Mouse (Mus musculus) adrenal gland, postnatal 25 days (tissue): ENCODE measurements around the gene Rbfox1. TPM values are rescaled to one million over a fixed set of nuclear protein-coding genes. Genes with fewer than 3 reads are reported as not detected.

Source experiments
- DNase-seq: peaks from one replicate; pipeline ENCODE4 v3.0.0; 2021; ENCODE audit warnings: mixed read lengths
- total RNA-seq: library from RNA; stranded (reverse); gene quantifications from 2 replicates; pipeline ENCODE4 v1.2.3, GENCODE M21; 2021

Gene Rbfox1
- total RNA-seq, 1 experiment from 2014 or later: 1.7 TPM

DNA sequence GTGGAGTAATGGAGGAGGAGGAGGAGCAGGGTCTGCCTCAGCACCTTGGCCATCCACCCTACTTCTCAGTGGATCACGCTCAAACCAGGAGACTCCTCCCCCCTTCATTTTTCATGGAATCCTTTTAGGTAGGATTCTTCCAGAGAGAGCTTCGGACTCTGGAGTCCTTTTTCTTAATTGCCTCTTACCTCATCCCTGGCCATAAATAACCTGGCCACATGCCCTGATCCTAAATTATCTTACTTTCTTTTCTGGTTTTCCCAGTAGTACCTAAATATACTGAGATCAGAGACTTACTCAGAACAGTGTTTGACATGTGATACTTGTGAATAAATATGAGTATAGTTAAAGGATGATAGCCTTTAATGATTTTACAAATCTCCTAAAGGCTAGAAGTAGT is 1042.5 kb downstream of the Rbfox1 start:
- no peak for DNase-seq

DNA sequence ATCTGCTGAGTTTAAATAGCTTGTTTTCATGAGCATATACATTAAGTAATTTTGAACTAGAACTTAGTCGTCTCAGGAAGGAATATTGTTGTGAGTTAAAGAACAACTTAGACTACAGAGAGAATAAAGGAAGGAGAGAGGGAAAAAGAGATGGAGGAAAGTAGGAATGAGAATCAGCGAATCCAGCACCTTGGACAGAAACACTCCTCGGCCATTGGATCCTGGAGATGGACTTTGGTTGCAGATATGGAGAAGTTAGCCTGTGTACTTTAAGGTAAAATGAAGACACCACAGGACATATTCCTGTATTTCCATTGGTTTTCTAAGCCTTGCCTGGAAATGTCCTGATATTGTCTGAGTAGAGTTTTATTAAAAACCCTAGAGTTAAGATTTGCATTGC is 1045.6 kb downstream of the Rbfox1 start:
- DNase-seq: no peak

DNA sequence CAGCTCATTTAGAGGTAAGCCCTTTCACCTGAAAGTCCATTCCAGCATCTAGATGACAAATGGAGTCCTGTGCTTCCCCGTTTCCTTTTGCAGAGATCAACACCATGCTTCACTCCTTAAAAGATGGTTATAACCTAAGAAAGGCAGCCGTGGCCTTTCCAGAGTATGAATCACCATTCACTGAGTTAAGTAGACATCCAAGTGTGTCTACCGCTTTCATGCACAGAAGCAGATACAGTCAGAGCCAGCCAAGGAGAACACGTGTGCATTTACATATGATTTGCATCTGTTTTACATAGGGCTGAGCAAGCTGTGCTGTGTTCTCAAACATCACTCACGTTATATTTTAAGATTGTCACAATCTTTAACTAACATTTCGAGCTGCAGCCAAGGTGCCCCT is 1061.0 kb downstream of the Rbfox1 start:
- no peak for DNase-seq

DNA sequence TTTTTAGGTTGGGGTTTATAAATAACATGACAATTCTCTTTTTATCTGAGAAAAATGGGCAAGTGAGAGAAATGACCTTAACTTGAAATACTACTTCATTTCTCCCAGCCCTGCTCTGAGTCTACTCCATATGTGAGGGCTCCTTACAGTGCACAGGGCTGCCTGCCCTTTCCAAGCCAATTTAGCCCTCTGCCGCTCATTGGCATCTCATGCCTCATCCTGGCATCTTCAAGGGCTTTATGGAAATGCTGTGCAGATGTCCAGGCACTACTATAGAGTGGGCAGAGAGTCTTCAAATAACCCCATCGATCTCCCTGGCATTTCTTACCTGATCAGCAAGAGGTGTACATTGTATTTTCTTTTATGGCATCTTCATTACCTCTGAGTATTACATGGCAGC is 1064.5 kb downstream of the Rbfox1 start:
- no peak for DNase-seq

DNA sequence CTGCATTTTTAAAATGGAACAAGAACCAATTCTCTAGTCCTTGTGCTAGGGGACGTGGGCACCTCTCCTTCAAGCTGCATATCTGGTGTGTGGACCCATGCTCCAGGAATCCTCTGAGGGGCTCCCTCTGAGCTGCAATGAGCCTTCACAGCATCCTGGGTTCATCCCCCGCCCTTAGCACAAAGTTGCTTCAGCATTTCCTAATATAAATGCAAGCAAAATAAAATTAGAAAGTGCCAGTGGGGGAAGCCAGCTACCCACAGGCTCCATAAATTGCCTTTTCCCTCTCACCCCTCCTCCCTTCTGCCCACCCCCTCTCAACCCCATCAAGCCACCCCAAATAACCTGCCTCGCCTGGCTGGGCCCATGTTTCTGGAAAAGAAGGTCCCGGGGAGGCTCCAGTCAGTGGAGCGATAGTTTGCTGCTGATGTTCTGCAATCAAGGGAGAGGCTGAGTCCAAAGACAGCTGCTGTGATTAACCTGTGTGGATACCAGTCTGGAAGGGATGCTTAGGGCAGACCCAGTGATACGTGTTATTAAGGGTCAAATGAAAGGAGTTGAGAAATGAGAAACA is 1070.0 kb downstream of the Rbfox1 start:
- no peak for DNase-seq

DNA sequence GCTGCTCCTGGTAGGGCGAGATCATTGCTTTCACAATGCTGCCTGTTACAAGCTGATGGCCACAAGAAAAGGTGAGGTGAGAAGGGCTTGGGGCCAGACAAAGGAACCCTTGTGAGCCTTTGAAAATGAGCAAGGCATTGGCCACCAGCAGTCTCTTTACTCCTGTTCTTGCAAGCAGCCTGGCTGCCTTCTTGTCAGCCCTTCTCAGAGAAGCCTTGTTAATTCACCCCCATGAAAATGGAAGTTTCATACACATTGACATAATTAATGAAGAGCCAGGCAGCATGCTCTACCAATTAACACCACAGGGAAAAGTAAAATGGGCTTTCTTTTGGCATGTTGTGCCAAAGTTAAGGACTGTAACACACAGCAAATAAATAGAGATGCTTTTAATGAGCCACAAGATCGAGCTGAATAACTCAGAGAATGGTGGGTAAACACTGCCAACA is 1076.8 kb downstream of the Rbfox1 start:
- DNase-seq: no peak

DNA sequence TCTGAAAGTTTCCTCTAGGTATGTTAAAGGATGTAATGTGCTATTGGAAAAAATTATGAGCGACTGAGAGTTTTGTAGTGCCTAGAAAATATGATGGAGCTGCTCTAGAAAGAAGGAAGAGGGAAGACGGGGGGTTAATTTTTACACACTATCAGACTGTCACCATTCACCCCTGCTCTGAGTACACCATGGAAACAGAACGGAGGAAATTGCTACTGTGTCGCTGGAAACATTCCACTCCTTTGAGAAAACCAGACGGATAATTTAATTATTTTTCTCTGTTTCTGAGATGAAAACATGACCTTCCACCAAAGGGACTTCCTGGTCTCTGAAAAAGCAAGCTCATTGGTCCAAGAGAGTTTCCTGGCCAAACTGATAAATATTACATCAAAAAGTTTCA is 1077.4 kb downstream of the Rbfox1 start:
- DNase-seq: no peak

DNA sequence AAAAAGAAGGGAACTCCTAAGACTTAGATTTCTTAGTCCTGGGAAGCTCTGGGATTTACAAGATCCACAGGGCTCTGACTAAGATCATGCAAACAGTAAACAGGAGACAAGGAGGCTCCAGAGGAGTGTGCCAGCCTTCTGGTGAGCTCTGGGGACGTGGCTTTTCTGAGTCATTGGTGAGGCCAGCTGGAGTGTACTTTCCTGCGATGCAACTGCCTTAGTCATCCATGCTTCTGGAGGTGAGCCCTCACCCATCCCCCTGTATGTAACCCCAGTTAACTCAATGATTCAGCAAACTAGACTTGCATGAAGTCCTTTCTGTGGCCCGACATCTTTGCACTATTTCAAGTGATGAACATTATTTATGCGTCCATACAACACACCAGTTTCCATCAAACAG is 1078.4 kb downstream of the Rbfox1 start:
- DNase-seq: peak; percentile 5

DNA sequence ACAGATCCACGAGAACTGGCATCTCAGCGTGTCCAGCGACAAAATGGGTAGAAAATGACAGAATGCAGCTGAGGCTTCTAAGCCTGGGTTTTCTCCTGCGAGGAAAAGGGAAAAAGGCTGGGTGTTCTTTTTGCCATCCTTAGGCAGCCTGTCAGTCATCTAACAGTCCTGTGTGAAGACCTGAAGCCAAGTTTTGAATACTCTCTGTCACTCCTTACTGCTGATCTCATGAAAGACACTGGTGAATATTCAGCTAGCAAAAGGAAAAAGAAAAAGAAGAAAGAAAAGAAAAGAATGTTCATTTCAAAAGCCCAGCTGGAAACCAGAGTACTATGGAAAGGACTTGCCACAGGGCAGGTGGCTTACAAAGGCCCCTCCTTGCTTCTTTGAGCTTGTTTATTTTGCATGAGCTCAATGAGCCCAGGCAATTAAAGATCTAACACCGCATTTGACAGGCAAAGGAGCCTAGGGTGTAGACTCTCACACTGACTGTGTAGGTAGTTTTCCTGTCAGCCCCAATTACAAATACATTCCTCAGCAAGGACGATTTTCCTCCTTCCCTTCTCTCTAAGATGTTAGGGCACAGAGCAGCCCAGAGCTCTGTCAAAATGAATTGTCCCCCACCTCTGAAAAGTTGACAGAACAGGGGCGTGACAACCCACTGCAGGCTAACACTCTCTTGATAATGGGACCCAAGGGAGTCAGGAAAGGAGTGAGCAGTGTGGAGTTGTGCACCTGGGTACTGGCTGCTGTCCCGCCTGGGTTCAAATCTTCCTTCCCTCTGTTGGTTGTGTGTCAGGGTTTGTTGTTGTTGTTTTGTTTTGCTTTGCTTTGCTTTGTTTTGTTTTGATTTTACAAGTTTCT is 1079.8 kb downstream of the Rbfox1 start:
- DNase-seq: no peak

DNA sequence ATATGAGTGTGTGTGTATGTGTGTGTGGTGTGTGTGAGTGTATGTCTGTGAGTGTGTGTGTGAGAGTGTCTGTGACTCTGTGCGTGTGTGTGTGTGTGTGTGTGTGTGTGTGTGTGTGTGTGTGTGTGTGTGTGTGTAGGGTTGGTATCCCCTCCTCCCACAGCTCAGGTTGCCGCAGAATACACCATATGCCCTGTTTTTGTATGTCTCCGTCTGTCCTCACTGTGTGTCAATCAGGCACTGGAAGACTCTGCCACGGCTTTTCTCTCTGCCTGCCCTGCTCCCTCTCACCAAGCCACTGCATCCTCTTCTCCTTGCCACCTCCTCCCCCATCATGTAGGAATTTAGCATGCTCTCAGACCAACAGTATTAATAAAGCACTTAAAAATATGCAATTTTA is 1084.8 kb downstream of the Rbfox1 start:
- DNase-seq: no peak

DNA sequence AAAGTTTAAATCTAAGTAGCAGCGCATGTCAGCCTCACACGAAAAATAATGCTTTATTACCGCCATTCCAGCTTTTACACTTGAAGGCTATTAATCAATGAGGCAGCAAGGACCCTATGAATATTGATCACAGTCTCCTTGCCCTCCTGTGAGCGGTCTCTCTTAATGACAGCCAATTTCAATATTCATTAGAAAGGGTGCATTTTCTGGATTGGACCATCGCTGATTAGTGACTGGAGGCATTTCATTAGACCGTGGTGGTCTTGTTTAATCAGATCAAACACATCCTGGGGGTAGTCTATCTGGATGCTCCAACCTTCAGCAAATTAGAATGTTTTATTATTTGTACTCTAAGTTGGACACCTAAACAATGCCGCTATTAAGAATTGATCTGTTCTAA is 1091.2 kb downstream of the Rbfox1 start:
- no peak for DNase-seq

DNA sequence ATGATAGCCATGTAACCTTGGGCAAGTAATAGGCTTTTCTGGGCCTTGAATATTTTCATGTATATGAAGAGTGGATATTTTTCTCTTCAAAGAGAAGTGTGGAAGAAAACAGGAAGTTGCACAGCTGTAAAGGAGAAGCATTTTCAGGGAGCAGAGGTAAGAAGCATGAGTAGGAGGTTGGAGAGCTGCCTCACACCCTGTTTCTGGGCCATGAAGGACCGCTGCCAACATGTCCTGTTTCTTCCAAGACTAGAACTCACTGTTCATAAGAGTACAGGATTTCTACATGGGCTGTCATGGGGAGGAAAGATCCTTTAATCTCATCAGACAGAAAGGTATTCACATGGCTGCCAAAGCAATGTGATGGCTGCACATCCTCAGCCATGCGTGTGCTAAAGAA is 1098.8 kb downstream of the Rbfox1 start:
- no peak for DNase-seq

DNA sequence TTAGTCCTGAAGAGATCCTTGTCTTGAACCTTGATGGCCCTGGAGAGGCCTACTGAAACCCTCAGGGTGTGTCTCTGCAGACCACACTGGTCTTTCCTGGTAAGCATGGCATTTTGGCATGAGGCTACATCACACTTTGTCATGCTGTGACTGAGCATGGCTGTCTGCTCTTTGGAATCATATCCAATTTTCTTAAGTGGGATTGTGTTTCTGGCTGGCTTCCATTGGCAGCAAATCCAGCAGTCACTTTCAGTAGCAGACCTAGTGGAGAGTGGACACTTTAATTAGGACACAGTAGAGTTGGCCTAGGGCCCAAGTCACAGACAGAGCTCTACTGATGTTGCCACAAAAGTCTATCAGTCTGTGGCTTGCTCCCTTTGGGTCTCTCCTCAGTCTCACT is 1100.9 kb downstream of the Rbfox1 start:
- no peak for DNase-seq

DNA sequence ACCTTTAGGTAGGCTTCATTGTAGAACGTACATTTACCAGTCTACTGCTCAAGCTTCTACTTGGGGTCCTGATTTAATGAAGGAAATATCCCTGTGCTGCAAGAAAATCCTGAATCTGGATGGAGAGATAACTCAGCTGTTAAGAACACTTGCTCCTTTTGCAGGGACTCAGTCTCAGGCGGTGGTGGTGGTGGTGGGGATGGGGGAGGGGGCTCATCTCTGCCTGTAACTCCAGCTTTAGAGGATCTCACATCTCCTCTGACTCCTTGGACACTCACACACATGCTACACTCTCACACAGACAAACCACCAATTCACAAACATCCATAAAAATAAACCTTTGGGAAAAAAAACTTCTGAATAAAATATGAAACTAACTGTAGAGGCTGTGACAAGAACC is 1101.3 kb downstream of the Rbfox1 start:
- DNase-seq: no peak

DNA sequence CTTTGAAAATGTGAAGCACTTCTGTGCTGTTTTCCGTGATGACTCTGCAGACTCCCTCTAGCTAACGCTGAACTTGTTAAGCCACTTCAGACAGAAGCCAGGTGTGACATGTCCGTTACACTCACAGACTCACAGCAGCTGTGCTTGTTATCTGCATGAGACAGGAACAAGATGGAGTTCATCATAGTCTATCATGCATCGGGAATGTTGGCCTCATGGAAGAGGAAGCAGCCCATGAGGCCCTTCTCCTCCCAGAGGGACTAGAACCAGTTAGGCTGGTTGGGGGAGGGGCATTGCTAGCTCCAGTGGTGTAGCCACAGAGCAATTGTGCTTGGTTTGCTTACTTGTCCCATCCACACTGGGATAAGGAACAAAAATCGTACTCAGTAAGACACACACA is 1107.1 kb downstream of the Rbfox1 start:
- DNase-seq: no peak

DNA sequence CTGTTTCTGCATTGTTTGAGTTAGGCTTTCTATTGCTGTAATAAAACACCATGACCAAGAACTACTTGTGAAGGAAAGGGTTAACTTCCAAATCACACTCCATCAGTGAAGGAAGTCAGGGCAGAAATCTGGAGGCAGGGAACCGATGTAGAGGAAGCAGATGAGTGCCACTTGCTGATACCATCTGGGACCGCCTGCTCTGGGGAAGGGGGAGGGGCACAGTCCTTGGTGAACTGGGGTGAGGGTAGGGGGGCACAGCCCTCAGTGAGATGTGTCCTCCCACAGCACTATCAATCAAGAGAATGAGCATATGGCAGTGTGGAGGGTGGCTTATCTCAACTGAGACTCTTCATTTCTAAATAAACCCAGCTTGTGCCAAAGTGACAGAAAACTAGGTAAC is 1108.0 kb downstream of the Rbfox1 start:
- no peak for DNase-seq

DNA sequence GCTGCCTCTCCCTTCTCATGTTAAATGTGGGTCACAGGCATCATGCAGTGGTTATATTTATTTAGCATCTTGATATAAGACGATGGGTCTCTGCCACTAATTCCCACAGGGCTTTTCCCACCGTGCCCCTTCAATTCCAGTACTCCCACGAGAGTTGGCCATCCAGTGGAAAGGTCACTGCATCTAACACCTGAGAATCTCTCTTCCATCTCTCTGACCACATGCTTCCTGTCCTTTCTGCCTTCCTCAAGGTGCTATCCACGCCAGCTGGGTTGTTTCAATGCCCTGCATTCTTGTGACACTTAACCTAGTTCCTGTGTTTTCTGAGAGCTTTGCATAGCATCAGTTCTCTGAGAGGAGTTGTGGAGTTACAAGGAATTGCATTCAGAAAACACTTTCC is 1112.0 kb downstream of the Rbfox1 start:
- no peak for DNase-seq

DNA sequence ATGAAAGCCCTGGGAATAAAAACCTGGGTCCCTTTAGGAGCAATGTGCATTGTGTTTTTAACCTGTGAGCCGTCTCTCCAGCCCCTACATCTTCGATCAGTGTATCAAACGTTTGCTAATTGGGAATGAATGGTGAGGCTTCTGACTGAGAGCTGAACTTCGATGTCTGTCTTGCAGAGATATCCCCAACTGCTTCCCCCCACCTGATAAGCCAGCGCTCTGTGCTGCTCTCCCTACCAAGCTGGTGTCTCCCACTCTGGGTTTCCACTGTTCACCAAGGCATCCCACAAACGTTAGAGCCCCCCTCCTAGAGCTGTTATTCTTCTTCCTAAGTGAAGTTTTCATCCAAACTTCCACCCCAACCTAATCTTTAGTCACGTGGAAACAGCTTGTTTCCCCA is 1112.7 kb downstream of the Rbfox1 start:
- no peak for DNase-seq

DNA sequence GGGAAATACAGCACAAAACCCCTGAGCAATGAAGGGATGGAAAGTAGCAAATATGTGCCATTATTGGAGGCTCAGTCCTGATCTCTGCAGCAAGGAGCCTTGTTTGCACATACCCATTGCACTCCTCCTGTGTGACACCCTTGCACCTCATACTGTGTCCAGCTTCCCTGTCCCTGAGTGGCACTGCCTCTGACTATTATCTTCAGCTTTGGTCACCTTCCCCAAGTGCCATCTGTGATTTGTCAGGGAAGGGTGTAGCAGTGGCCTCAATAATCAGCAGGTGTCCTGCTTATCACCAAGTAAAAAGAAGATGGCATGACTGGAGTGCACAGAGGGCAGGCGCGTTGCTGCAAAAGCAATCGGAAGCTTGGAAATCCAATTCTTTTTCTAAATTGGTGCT is 1119.4 kb downstream of the Rbfox1 start:
- no peak for DNase-seq

DNA sequence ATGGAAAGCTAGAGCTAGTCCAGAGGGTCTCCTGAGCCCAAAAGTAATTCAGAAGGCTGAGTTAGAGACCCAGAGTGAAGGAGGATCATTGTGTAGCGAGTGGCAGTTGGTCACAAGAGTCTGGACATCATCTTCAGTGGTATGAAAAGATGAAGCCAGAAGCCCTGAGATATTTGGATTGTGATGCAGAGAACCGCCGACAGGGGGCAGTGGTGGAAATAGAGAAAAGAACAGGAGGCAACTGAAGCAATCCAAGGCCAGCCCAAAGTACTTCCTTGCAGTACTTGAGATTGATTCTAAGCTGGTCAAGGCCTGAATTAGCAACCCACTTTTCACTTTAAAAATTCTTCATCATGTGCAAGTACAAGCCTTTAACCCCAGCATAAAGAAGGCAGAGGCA is 1120.3 kb downstream of the Rbfox1 start:
- peak; percentile 10 for DNase-seq

DNA sequence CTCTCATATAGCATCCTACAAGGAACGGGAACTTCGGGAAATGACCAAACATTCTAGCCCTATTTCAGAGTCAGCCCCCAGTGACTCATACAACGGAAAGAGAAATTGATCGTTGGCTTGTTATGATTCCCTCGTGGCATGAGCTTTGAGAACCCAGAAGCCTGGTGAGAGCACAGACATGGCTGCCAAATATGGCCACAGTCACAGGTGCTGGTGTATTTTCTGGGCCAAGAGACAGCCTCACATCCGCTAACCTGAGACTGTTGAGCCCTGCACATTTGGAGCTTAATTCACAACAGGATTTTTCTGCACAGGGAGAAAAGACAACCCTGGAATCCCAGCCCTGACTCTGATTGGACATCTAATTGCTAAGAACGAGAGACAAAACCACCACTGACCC is 1132.2 kb downstream of the Rbfox1 start:
- DNase-seq: no peak

DNA sequence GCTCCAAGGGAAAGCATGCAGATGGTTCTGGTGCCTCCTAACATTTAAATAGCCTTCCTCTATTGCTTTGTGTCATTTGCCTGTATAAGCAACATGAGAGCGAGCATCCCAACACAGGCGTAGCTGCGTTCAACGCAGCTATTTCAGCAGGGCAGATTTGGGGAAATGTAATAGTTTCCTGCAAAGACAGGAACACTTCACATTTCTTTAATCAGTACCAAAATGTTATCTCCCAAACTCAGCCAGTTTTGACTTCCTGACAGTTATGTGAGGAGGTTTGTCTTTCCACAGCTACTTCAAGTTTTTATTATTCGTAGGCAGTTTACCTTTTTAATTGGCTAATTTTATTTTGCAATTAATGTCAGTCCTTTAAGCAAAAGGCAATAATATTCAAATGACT is 1149.1 kb downstream of the Rbfox1 start:
- no peak for DNase-seq

DNA sequence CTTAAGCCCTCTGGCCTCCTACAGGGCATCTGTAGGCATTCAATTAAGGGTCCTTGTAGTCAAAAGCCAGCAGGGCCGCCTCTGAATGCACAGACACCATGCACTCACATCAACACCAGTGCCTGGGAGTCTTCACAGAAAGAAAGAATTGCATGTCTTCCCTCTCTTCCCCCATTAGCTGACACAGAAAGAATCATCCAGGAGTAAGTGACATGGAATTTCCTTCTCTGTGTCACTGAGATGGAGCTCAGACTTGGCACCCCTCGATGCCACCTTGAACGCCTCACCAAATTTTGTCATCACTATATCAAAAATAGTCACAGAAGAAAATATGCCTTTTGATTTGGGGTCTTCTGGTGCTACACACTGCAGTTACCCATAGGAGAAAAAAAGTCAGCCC is 1151.4 kb downstream of the Rbfox1 start:
- DNase-seq: no peak

DNA sequence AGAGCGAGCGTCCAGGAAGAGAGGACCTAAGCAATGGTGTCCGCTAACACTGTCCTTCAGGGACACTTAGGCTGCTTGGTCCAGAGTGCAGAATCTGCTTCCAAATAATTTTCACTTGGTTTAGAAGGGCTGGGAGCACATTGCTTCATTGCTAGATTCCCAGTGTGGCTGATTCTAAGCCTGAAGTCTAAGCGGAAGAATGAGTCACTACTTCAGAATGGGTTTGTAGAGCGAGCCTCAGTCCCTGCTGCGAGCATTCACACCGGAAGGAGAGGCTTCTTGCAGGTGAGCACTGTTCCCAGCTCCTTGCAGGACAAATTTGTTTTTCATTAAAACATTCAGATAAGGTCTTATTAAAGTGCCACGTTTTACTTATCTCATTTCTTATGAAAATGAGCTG is 1151.8 kb downstream of the Rbfox1 start:
- DNase-seq: no peak
